Mouse (Mus musculus) lung, embryonic 16.5 days (tissue): Measurements from ENCODE around the gene Evi2a. TPM values are rescaled to one million over a fixed set of nuclear protein-coding genes. Genes with fewer than 3 reads are reported as not detected.

ENCODE experiments used
- ATAC-seq: fragments of 200-750 bp; cut with Nextera tagmentation; 2 replicates; pipeline ENCODE4 v1.8.0; 2017; ENCODE audit warnings: low read depth, mild to moderate bottlenecking, moderate library complexity
- H3K27ac ChIP-seq: fragments of 300-500 bp; sonication (generic); 2 replicates; pipeline ENCODE4 v1.5.1; 2014; ENCODE audit warnings: mild to moderate bottlenecking, control low read depth, low read length
- H3K27me3 ChIP-seq: fragments of 300-500 bp; sonication (generic); 2 replicates; pipeline ENCODE4 v1.6.1; 2014; ENCODE audit warnings: low read depth, low read length, mixed read lengths; ENCODE audit not compliant: control insufficient read depth, insufficient read depth
- H3K36me3 ChIP-seq: fragments of 300-500 bp; sonication (generic); 2 replicates; pipeline ENCODE4 v1.6.1; 2014; ENCODE audit warnings: low read length; ENCODE audit not compliant: control insufficient read depth, insufficient read depth
- H3K4me1 ChIP-seq: fragments of 300-500 bp; sonication (generic); replicated peaks from 2 replicates; pipeline ENCODE4 v1.6.1; 2014; ENCODE audit warnings: low read length, mixed read lengths; ENCODE audit not compliant: control insufficient read depth, insufficient read depth
- H3K4me2 ChIP-seq: fragments of 300-500 bp; sonication (generic); 2 replicates; pipeline ENCODE4 v1.6.1; 2014; ENCODE audit warnings: low read depth, low read length, control low read depth
- H3K4me3 ChIP-seq: fragments of 300-500 bp; sonication (generic); 2 replicates; pipeline ENCODE4 v1.5.1; 2014; ENCODE audit warnings: mild to moderate bottlenecking, low read length, control low read depth
- H3K9ac ChIP-seq: fragments of 300-500 bp; sonication (generic); 2 replicates; pipeline ENCODE4 v1.6.1; 2014; ENCODE audit warnings: low read length, control low read depth
- H3K9me3 ChIP-seq: fragments of 300-500 bp; sonication (generic); 2 replicates; pipeline ENCODE4 v1.6.1; 2016; ENCODE audit warnings: low read length; ENCODE audit not compliant: control insufficient read depth
- WGBS: fragments of 180-500 bp; shearing (Covaris S2); extraction: QIAGEN DNeasy Blood & Tissue Kit; methylation state at CpG from one replicate; pipeline ENCODE4 v1.1.7; 2014; 5-methylcytosine and 5-hydroxymethylcytosine counted together
- polyA plus RNA-seq: library from polyadenylated mRNA; unstranded; fragments of >200 nt; fragmentation: Nextera tagmentation; extraction: Ambion mirVana; gene quantifications from 2 replicates; pipeline ENCODE4 v1.2.1, GENCODE M21; 2015

The Evi2a gene
- 3.7 and 5.8 TPM in 2 replicates for polyA plus RNA-seq

DNA sequence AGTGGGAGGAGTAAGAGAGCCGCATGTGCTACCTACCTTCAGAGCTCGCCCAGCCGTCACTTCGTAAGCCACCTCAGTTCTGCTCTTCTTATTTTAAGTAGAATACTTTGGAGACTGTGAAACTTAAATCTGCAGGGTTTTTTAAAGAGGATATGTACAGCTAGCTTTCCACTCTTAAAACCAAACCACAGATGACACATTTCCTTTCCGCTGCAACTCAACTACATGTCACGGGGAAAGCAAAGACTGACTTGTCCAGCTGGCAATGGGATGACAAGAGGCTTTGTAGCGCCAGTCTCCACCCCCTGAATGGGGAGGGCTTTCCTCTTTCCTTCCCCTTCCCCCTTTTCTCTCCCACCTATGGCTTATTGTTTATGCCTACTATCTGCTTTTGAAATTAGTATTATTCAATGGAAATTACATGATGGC, at the start of gene Evi2a, which contains the start of gene Evi2:
Gene Evi2a (minus strand): TSS at position 277 of the 429 bp plus-strand sequence.
Gene Evi2 (minus strand): TSS at position 257 of the 429 bp plus-strand sequence.
- Histone ChIP-seq H3K4me3 (no peak within 1 kb of the TSS), H3K4me1 (peaks cover 10% of the 10 kb centered on the region), H3K4me2 (no peak within 1 kb of the TSS), H3K36me3 (no peaks in the 10 kb centered on the region), H3K9ac (no peak within 1 kb of the TSS), H3K27ac (no peak within 1 kb of the TSS), H3K9me3 (no peaks in the 10 kb centered on the region), H3K27me3 (no peaks in the 10 kb centered on the region)
- WGBS: 73% methylated on average over 7 of the region's 7 CpGs
- no peak for ATAC-seq

DNA sequence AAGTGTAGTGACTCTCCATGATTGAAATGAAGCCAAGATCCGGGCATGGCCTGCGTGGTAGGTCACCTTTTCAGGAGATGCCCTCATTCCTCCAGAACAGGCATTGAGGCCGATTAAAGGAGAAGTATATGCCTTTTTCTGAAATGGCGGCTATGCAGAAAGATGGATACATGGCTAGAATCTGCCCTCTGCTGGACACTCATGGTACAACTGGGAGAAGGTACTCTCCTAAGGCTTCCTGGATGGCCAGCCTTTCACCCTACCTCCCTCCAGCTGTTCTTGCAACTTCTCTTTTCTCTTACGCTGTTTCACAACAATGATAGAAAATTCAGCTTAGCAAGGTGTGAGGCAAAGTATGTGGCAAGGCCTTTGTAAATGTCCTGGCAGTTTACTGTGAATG, 47.3 kb upstream of the Evi2a start:
- peak; percentile 56; the same call in 1 of the 2 replicates for ATAC-seq
- Histone ChIP-seq H3K36me3 (peaks cover 22% of the 10 kb centered on the region), H3K9ac (no peak overlapping the region), H3K4me2 (no peak overlapping the region), H3K27me3 (no peaks in the 10 kb centered on the region), H3K4me3 (no peak overlapping the region), H3K27ac (no peak overlapping the region), H3K4me1 (no peaks in the 10 kb centered on the region), H3K9me3 (no peaks in the 10 kb centered on the region)
- 39% methylated on average over 5 of the region's 5 CpGs for WGBS

DNA sequence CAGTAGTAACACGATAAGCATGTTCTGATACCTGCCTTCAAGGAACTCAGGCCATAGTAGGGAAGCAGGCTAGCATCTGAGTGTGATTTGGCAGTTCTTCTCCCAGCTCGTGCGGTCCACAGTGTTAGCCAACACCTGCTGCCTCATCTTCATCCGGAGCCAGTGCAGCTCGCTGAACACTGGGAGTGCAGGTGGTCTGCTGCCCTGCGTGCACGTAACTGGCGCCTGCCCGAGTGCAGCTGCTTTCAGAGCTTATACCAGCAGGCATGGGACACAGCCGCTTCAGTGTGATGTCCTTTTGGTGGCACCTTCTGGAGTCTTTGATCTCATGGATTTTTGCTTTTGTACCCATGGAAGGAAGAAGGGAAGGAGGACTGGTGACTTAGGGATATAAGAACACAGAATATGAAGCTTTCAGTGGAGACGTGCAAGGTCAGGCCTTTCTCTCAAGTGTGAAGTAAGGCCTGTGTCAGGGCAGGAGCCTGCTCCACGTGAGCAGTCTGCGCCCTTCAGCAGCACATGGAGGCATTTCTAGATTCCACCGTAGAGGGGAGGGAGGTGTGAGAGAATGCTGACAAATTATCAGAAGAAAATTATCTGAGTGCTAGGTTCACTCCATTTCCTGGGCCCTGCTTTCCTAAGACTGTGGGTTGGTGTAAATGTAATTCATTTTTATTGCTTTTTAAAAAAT, 45.1 kb upstream of the Evi2a start:
- 80% methylated on average over 14 of the region's 14 CpGs for WGBS
- H3K27me3 ChIP-seq: no peaks in the 10 kb centered on the region
- no peak overlapping the region for H3K27ac ChIP-seq
- no peaks in the 10 kb centered on the region for H3K4me1 ChIP-seq
- H3K36me3 ChIP-seq: peaks cover 27% of the 10 kb centered on the region
- H3K9me3 ChIP-seq: no peaks in the 10 kb centered on the region
- no peak overlapping the region for H3K4me2 ChIP-seq
- H3K4me3 ChIP-seq: no peak overlapping the region
- ATAC-seq: no peak
- H3K9ac ChIP-seq: no peak overlapping the region

DNA sequence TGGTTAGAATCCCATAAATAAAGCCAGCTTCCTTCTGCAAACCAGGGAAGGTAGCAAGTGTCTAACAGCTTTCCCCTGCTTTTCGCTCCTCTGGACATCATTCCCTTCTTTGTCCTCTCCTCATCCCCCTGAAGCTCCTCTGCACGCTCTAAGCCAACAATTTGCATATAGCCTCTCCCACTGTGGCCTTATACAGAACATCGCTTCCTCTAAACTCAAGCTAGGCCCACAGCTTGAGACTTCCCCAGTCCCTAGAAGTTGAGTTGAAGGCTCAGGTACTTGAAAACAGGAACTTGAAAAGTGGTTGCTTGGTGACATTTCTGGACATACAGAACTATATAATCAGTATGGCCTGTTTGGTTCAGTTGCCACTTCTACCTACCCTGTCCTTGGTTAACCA, 43.4 kb upstream of the Evi2a start:
- Histone ChIP-seq H3K27me3 (no peaks in the 10 kb centered on the region), H3K4me2 (no peak overlapping the region), H3K27ac (no peak overlapping the region), H3K4me3 (no peak overlapping the region), H3K9ac (no peak overlapping the region), H3K4me1 (no peaks in the 10 kb centered on the region), H3K9me3 (no peaks in the 10 kb centered on the region), H3K36me3 (peaks cover 34% of the 10 kb centered on the region)
- no peak for ATAC-seq
- 79% methylated on average over 3 of the region's 3 CpGs for WGBS

DNA sequence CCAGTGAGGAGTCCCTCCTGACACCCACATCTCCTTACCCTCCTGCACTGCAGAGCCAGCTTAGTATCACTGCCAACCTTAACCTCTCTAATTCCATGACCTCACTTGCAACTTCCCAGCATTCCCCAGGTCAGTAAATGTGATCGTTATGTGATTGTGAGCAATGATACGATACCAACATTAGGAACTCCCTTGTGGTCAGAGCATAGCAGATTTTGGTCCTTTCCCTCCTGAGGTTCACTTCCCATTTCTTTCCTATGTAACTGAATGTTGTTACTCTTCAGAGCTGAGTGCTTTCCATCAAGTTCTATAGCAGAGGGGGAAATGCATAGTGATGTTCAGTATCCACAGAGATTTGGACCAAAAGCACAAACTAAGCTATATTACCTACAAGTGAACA, 39.9 kb upstream of the Evi2a start:
- H3K36me3 ChIP-seq: peaks cover 36% of the 10 kb centered on the region
- no peak for ATAC-seq
- WGBS: 90% methylated on average over 2 of the region's 2 CpGs

DNA sequence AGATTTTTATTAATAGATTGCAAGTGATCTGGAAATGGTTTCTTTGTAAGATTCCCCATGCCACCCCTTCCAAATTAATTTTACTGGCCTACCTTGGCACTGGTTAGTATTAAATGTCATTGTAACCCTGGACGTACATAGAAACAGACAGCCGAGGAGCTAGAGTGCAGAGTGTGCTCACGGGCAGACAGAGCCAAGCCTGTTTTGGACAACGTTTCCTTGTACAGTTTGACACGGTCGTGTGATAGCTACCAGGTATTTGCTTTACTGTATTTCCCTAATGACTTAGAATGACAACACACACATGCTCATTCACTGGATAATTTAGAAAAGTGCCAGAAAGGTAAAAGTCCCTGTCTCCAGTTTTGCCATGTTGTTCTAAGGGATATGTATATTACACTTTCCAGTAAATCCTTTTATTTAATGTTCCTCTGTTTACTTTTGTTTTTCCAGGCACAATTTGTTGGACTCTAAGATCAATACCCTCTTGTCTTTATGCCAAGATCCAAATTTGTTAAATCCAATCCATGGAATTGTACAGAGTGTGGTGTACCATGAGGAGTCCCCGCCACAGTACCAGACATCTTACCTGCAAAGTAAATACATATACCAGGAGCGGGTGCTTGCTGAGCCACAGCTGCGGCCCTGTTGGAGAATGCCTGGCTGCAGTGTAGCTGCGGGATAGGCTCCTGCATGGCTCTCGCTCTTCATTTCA, 37.9 kb upstream of the Evi2a start:
- H3K36me3 ChIP-seq: peaks cover 36% of the 10 kb centered on the region
- H3K27me3 ChIP-seq: no peaks in the 10 kb centered on the region
- no peak overlapping the region for H3K27ac ChIP-seq
- no peak overlapping the region for H3K9ac ChIP-seq
- no peak for ATAC-seq
- no peak overlapping the region for H3K4me2 ChIP-seq
- no peak overlapping the region for H3K4me3 ChIP-seq
- WGBS: 82% methylated on average over 11 of the region's 11 CpGs
- H3K4me1 ChIP-seq: no peaks in the 10 kb centered on the region
- no peaks in the 10 kb centered on the region for H3K9me3 ChIP-seq

More for the DNA sequence above, 39.9 kb upstream of the Evi2a start:
- no peak overlapping the region for H3K9ac ChIP-seq
- H3K4me3 ChIP-seq: no peak overlapping the region
- no peak overlapping the region for H3K27ac ChIP-seq
- no peaks in the 10 kb centered on the region for H3K4me1 ChIP-seq
- H3K27me3 ChIP-seq: no peaks in the 10 kb centered on the region
- no peaks in the 10 kb centered on the region for H3K9me3 ChIP-seq
- no peak overlapping the region for H3K4me2 ChIP-seq

DNA sequence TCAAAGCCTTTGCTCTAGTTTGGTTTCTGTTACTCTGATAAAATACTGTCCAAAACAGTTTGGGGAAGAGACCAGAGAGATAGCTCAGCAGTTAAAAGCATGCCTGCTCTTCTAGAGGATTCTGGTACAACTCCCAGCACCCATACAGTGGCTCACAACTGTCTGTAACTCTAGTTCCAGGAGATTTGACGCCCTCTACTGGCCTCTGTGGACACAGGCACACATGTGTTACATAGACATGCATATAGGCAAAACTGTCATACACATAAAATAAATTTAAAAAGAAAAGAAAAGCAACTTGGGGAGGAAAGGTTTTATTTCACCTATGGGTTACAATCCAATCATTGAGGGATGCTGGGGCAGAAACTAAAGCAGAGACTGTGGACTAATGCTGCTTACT, 36.5 kb upstream of the Evi2a start:
- Histone ChIP-seq H3K36me3 (peaks cover 36% of the 10 kb centered on the region), H3K9me3 (no peaks in the 10 kb centered on the region), H3K4me1 (no peaks in the 10 kb centered on the region), H3K9ac (no peak overlapping the region), H3K27me3 (no peaks in the 10 kb centered on the region), H3K4me3 (no peak overlapping the region), H3K27ac (no peak overlapping the region), H3K4me2 (no peak overlapping the region)
- ATAC-seq: no peak
- WGBS: 58% methylated on average over 1 of the region's 1 CpGs

DNA sequence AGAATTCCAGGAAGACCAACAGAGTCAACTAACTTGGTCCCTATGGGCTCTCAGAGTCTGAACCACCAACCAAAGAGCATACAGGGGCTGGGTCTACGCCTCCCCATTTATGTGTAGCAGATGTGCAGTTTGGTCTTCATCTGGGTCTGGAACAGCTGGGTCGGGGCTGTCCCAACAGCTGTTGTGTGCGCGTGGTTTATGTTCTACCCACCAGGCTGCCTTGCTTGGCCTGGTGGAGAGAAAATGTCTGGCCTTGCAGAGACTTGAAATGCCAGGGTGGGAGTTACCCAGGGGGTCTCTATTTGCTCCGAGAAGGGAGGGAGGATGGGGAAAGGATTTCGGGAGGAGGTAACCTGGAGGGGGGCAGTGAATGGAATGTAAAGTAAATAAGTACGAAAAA, 33.1 kb upstream of the Evi2a start:
- no peak overlapping the region for H3K4me2 ChIP-seq
- WGBS: 89% methylated on average over 7 of the region's 7 CpGs
- no peaks in the 10 kb centered on the region for H3K4me1 ChIP-seq
- ATAC-seq: no peak
- peaks cover 24% of the 10 kb centered on the region for H3K36me3 ChIP-seq
- H3K4me3 ChIP-seq: no peak overlapping the region
- H3K27me3 ChIP-seq: no peaks in the 10 kb centered on the region
- H3K9me3 ChIP-seq: no peaks in the 10 kb centered on the region
- H3K27ac ChIP-seq: no peak overlapping the region
- H3K9ac ChIP-seq: no peak overlapping the region

DNA sequence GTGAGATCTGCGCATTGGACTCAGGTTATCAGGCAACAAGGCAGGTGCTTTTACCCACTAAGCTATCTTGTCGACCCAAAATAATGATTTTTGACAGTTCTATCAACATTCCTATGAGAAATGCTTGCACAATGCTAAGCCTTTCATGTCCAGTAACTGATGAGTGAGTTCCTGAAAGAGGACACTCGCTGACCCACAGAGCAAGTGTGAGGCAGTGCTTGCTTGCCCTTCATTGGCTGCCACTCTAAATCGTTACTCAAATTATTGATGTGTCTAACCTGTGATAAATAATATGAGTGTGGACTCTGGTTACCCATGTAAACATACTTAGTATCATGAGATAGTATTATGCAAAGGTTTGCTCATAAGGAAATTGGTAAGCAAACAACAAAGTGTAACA, 30.1 kb upstream of the Evi2a start:
- no peak overlapping the region for H3K27ac ChIP-seq
- no peaks in the 10 kb centered on the region for H3K4me1 ChIP-seq
- H3K36me3 ChIP-seq: peaks cover 19% of the 10 kb centered on the region
- H3K9ac ChIP-seq: no peak overlapping the region
- no peaks in the 10 kb centered on the region for H3K27me3 ChIP-seq
- H3K9me3 ChIP-seq: no peaks in the 10 kb centered on the region
- no peak for ATAC-seq
- H3K4me3 ChIP-seq: no peak overlapping the region
- WGBS: 86% methylated on average over 4 of the region's 4 CpGs
- no peak overlapping the region for H3K4me2 ChIP-seq
